Comparison of ENCODE assay signal across 8 mouse cellular contexts in genomic region chr1:52631570-52631969, GRCm38 (mm10). TPM values are rescaled to one million over a fixed set of nuclear protein-coding genes. Genes with fewer than 3 reads are reported as not detected.
DNase-seq lines count a peak whose midpoint lies in the region; ATAC-seq lines count a peak whose summit lies in the region.

No protein-coding gene starts in this region.

- peak overlapping the region; percentile 87 for H3K4me3 ChIP-seq in forebrain, embryonic 10.5 days
- H3K4me3 ChIP-seq in liver, embryonic 12.5 days, result peak overlapping the region; percentile 75

- H3K4me2 ChIP-seq in liver, embryonic 12.5 days, result peak overlapping the region; percentile 69

- peak; percentile 20 to 29 for DNase-seq in cerebellum, postnatal 10 days
- DNase-seq in cerebellum, postnatal 36 days, result no peak
- peak; percentile 74 for DNase-seq in A20 (ENCODE audit: low read depth, low spot score)
- DNase-seq in forebrain, embryonic 10.5 days (ENCODE audit: extremely low spot score, low spot score), result no peak
- peak; percentile 50 for DNase-seq in thymus, postnatal 0 days (ENCODE audit: low spot score)
- no peak for DNase-seq in ovary, postnatal 14 days (ENCODE audit: low spot score)
- DNase-seq in frontal cortex, postnatal 36 days (ENCODE audit: low spot score in 2 of 2), result no peak

- WGBS in forebrain, embryonic 10.5 days, result 75% methylated on average over 2 of the region's 2 CpGs
- 49% methylated on average over 2 of the region's 2 CpGs for WGBS in liver, embryonic 12.5 days (ENCODE audit: insufficient replicate concordance)

- H3K4me1 ChIP-seq in forebrain, embryonic 10.5 days, result peaks cover 12% of the 10 kb centered on the region
- peaks cover 13% of the 10 kb centered on the region; the same call in 1 of the 2 replicates for H3K4me1 ChIP-seq in liver, embryonic 12.5 days

- no peak overlapping the region for H3K9ac ChIP-seq in liver, embryonic 12.5 days

- H3K36me3 ChIP-seq in forebrain, embryonic 10.5 days (replicated peaks), result peaks cover 16% of the 10 kb centered on the region
- 0 out of 2 replicates have a peak, but pooled peaks cover 2% of the 10 kb centered on the region for H3K36me3 ChIP-seq in liver, embryonic 12.5 days

- H3K27me3 ChIP-seq in forebrain, embryonic 10.5 days (ENCODE audit: poor library complexity, severe bottlenecking), result 0 out of 2 replicates have a peak, but pooled peaks cover 4% of the 10 kb centered on the region
- no peaks in the 10 kb centered on the region for H3K27me3 ChIP-seq in liver, embryonic 12.5 days (replicated peaks)

- ATAC-seq in liver, embryonic 12.5 days, result no peak

- no peaks in the 10 kb centered on the region for H3K9me3 ChIP-seq in forebrain, embryonic 10.5 days
- H3K9me3 ChIP-seq in liver, embryonic 12.5 days (replicated peaks), result no peaks in the 10 kb centered on the region

- H3K27ac ChIP-seq in forebrain, embryonic 10.5 days, result no peak overlapping the region
- no peak overlapping the region for H3K27ac ChIP-seq in liver, embryonic 12.5 days

RNA-seq across cellular contexts. Expression of gene Nemp2, which starts 1.1 kb away (rescaled TPM):
- 10.1 and 10.3 TPM in 2 replicates for polyA plus RNA-seq in forebrain, embryonic 10.5 days (2016; fragmentation: Nextera tagmentation; extraction: Ambion mirVana)
- 2.8 and 3.4 TPM in 2 replicates for polyA plus RNA-seq in liver, embryonic 12.5 days (2016; fragmentation: Nextera tagmentation; extraction: Ambion mirVana)
- 12.5 and 15.8 TPM in 2 replicates for polyA plus RNA-seq in thymus, postnatal 0 days (2015; fragmentation: Nextera tagmentation; extraction: Ambion mirVana)

Comparison
In these comparisons a context has a peak if more than half of its experiments do, and no peak if none do; other contexts are left out.
1. DNase-seq: peak in cerebellum, postnatal 10 days (2 of 2), A20 (single experiment) and thymus, postnatal 0 days (single experiment); none in cerebellum, postnatal 36 days (0 of 2), forebrain, embryonic 10.5 days (single experiment), ovary, postnatal 14 days (single experiment) and frontal cortex, postnatal 36 days (0 of 2).